Mouse (Mus musculus): ENCODE data around the gene Fubp3. TPM values are rescaled to one million over a fixed set of nuclear protein-coding genes. Genes with fewer than 3 reads are reported as not detected.

Fubp3 gene
- polyA plus RNA-seq, 1 experiment from 2014 or later, result 86.8 TPM

- peaks cover 7% of the 10 kb centered on the region for H3K9me3 ChIP-seq (replicated peaks)
- peaks cover 20% of the 10 kb centered on the region; the same call in 1 of the 2 replicates for H3K36me3 ChIP-seq
- DNase-seq (ENCODE audit: low spot score), result peak; percentile 54
- H3K27me3 ChIP-seq (ENCODE audit: low read depth, poor library complexity, severe bottlenecking), result peaks cover 100% of the 10 kb centered on the region
- H3K4me3 ChIP-seq, result peak overlapping the region; percentile 56
- H3K4me1 ChIP-seq, result peaks cover 14% of the 10 kb centered on the region
- WGBS, result 3% methylated on average over 109 of the region's 109 CpGs
- H3K27ac ChIP-seq (replicated peaks), result 0 out of 2 replicates have a peak overlapping the region, but pooled peaks have one; percentile 24
Observed at GRCm38 (mm10) chr2:31653971-31654853, 81.8 kb downstream of the Fubp3 start.

DNA sequence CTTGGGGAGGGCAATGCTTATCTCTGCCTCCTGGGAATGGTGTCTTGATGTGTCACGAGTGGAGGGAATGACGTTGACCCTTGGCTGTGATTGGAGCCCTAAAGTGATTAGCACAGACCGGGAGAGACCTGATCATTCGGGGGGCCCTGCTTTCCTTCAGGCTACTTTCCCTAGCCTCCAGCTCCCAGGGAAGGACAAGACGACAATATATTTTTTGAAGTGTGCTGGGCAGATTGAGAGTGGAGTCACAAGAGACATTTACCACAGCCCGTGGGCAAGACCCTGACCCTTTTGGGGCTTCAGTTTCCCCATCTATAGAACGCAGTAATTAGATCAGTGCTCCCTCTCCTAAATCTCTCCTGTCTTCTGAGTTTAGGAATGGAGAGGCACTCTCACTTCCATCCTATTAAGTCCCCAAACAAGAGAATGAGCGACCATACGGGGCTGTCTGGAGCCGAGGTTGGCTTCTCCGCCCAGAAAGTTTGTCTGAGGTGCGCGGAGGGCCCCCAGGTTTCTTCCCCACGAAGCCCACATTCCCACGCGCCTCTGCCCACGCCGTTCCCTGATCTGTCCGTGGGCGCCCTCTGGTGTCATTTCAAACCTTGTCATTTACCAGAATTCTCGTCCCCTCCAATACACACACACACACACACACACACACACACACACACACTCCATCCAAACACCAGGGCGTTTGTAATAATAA, 82.6 kb downstream of the Fubp3 start:
- Histone ChIP-seq H3K27me3 (ENCODE audit: low read depth, poor library complexity, severe bottlenecking) (peaks cover 100% of the 10 kb centered on the region), H3K36me3 (peaks cover 13% of the 10 kb centered on the region; the same call in 1 of the 2 replicates), H3K27ac (replicated peaks) (no peak overlapping the region), H3K4me1 (peaks cover 14% of the 10 kb centered on the region), H3K9me3 (replicated peaks) (peaks cover 10% of the 10 kb centered on the region), H3K4me3 (peak overlapping the region; percentile 56)
- DNase-seq (ENCODE audit: low spot score), result peak; percentile 46
- WGBS, result 5% methylated on average over 22 of the region's 22 CpGs

GRCm38 (mm10) chr2:31656374-31656773, 83.9 kb downstream of the Fubp3 start:
- H3K4me1 ChIP-seq, result peaks cover 14% of the 10 kb centered on the region
- DNase-seq (ENCODE audit: low spot score), result no peak
- H3K36me3 ChIP-seq, result peaks cover 6% of the 10 kb centered on the region; the same call in 1 of the 2 replicates
- H3K27ac ChIP-seq (replicated peaks), result no peak overlapping the region
- H3K27me3 ChIP-seq (ENCODE audit: low read depth, poor library complexity, severe bottlenecking), result peaks cover 98% of the 10 kb centered on the region
- H3K9me3 ChIP-seq (replicated peaks), result peaks cover 10% of the 10 kb centered on the region
- H3K4me3 ChIP-seq, result no peak overlapping the region
- 89% methylated on average over 7 of the region's 7 CpGs for WGBS

GRCm38 (mm10) chr2:31662939-31663803, 90.7 kb downstream of the Fubp3 start:
- no peaks in the 10 kb centered on the region for H3K36me3 ChIP-seq
- H3K27me3 ChIP-seq (ENCODE audit: low read depth, poor library complexity, severe bottlenecking), result peaks cover 86% of the 10 kb centered on the region
- no peak overlapping the region for H3K27ac ChIP-seq (replicated peaks)
- peaks cover 10% of the 10 kb centered on the region for H3K9me3 ChIP-seq (replicated peaks)
- no peaks in the 10 kb centered on the region for H3K4me1 ChIP-seq
- DNase-seq (ENCODE audit: low spot score), result no peak
- H3K4me3 ChIP-seq, result no peak overlapping the region
- WGBS, result 72% methylated on average over 8 of the region's 8 CpGs

DNA sequence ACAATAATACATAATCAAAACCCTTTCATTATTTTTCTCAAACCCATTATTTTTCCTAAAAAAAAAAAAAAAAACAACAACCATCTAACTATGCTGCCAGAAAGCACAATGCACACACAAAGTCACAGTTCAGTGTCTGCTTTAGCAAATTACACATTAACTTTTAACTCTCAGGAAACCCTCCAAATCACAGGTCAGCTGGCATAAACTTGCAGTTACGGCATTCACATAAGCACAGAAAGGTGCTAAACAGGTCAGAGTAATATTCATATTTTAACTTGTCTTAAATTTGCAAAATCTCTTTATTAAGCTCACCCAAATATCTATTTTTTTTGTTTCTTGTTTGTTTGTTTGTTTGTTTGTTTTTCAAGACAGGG, 91.3 kb downstream of the Fubp3 start:
- DNase-seq (ENCODE audit: low spot score), result no peak
- no peak overlapping the region for H3K27ac ChIP-seq (replicated peaks)
- H3K36me3 ChIP-seq, result no peaks in the 10 kb centered on the region
- peaks cover 80% of the 10 kb centered on the region for H3K27me3 ChIP-seq (ENCODE audit: low read depth, poor library complexity, severe bottlenecking)
- no peak overlapping the region for H3K4me3 ChIP-seq
- H3K9me3 ChIP-seq (replicated peaks), result peaks cover 7% of the 10 kb centered on the region
- H3K4me1 ChIP-seq, result no peaks in the 10 kb centered on the region
- 89% methylated on average over 1 of the region's 1 CpGs for WGBS

Small RNA genes lying within 50 kb of the gene (microRNA-seq; reads per million reads assigned to microRNA genes)
- 1.8 reads per million for gene Mir6998

Other genes starting within 250 kb of the Fubp3 start
- gene Ass1, start 102.4 kb upstream of the Fubp3 start, polyA plus RNA-seq (2016; fragmentation: Nextera tagmentation; extraction: Ambion mirVana), result 11.4 and 13.3 TPM in 2 replicates
- 2.0 and 4.3 TPM in 2 replicates for gene Prdm12, start 67.4 kb downstream of the Fubp3 start, polyA plus RNA-seq (2016; fragmentation: Nextera tagmentation; extraction: Ambion mirVana)
- 97.4 and 106 TPM in 2 replicates for gene Exosc2, start 98.1 kb downstream of the Fubp3 start, polyA plus RNA-seq (2016; fragmentation: Nextera tagmentation; extraction: Ambion mirVana)
- gene Abl1, start 115.7 kb downstream of the Fubp3 start, polyA plus RNA-seq (2016; fragmentation: Nextera tagmentation; extraction: Ambion mirVana), result 44.2 and 48.2 TPM in 2 replicates
- 0.05 and 0.17 TPM in 2 replicates for gene Qrfp, start 237.9 kb downstream of the Fubp3 start, polyA plus RNA-seq (2016; fragmentation: Nextera tagmentation; extraction: Ambion mirVana)